Mouse (Mus musculus): Measurements from ENCODE around the gene Dcpp2. TPM values are rescaled to one million over a fixed set of nuclear protein-coding genes. Genes with fewer than 3 reads are reported as not detected.

Dcpp2 gene
- total and polyA plus RNA-seq, 3 experiments, result not detected

DNA sequence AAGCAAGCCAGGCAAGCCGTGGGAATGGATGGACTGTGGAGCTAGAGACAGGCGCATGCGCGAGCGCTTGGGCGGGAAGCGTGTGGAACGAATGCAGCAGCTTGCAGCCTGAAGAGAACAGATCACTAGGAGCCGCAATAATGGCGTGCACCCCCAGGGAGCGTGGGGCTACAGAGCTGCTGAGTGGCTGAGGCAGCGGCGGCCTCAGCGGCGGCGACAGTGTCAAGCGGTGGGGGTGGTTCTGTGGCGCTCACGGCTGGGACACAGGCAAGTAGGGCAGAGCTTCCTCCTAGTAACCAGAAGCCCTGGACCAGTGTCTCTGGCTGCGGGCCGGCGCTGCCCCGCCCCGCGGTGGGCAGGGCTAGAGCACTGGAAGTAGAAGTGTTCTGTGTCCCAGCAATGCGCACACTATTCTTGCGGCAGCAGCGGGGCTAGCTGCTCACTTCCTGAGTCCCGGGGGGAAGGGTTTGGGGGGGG, 43.9 kb downstream of the Dcpp2 start:
- peak; percentile 66 for TF ChIP-seq TBP (IDR thresholded peaks at IDR 0.05; ENCODE audit: low read depth, low read length)
- TF ChIP-seq MAX (IDR thresholded peaks at IDR 0.05; ENCODE audit: low read length), result peak; percentile 87
- peak; percentile 93; the same call in 1 of the 2 replicates for TF ChIP-seq E2F4 (IDR thresholded peaks at IDR 0.05; ENCODE audit: borderline replicate concordance, low read depth, low read length)
- no peak for TF ChIP-seq POLR2AphosphoS5 (IDR thresholded peaks at IDR 0.05; ENCODE audit: borderline replicate concordance, low read depth, low read length)
- peak; percentile 33; the same call in 1 of the 2 replicates for TF ChIP-seq NELFE (IDR thresholded peaks at IDR 0.05; ENCODE audit: low read depth, low read length)
- TF ChIP-seq USF2 (IDR thresholded peaks at IDR 0.05; ENCODE audit: borderline replicate concordance in 1 of 2, insufficient read depth in 1 of 2, low read depth in 1 of 2, low read length in 2 of 2), result no peak
- TF ChIP-seq TAL1 (IDR thresholded peaks at IDR 0.05; ENCODE audit: low read length), result no peak
- TF ChIP-seq CHD2 (IDR thresholded peaks at IDR 0.05; ENCODE audit: low read length), result no peak
- TF ChIP-seq SMC3 (IDR thresholded peaks at IDR 0.05; ENCODE audit: low read depth, low read length), result no peak
- no peak; the same call in 1 of the 2 replicates for TF ChIP-seq KAT2A (conservative IDR thresholded peaks at IDR 0.05; ENCODE audit: low read depth, low read length)
- TF ChIP-seq POLR2AphosphoS2 (IDR thresholded peaks at IDR 0.05; ENCODE audit: low read length), result peak; percentile 63; the same call in 1 of the 2 replicates
- TF ChIP-seq CHD1 (IDR thresholded peaks at IDR 0.05; ENCODE audit: low read depth, low read length), result no peak
- no peak for TF ChIP-seq ETS1 (IDR thresholded peaks at IDR 0.05; ENCODE audit: low read depth, low read length)
- TF ChIP-seq ZKSCAN1 (IDR thresholded peaks at IDR 0.05; ENCODE audit: low read depth, low read length), result no peak
- TF ChIP-seq SIN3A (IDR thresholded peaks at IDR 0.05; ENCODE audit: low read length), result peak; percentile 42
- peak; percentile 46; the same call in 1 of the 2 replicates for TF ChIP-seq ELF1 (IDR thresholded peaks at IDR 0.05; ENCODE audit: low read depth, low read length)
- peak; percentile 41; the same call in 1 of the 2 replicates for TF ChIP-seq MXI1 (IDR thresholded peaks at IDR 0.05; ENCODE audit: low read depth, low read length)
- peak; percentile 72; the same call in 1 of the 2 replicates for TF ChIP-seq MAZ (IDR thresholded peaks at IDR 0.05; ENCODE audit: low read depth, low read length)
- no peak for TF ChIP-seq MYB (IDR thresholded peaks at IDR 0.05; ENCODE audit: low read depth, low read length)
- no peak for TF ChIP-seq RAD21 (IDR thresholded peaks at IDR 0.05; ENCODE audit: low read depth, low read length)
- no peak for TF ChIP-seq CTCF (IDR thresholded peaks at IDR 0.05 in 2 of 3, conservative IDR thresholded peaks at IDR 0.05 in 1 of 3; ENCODE audit: control insufficient read depth in 1 of 3, insufficient read depth in 1 of 3, low read depth in 2 of 3, low read length in 3 of 3, poor library complexity in 1 of 3, severe bottlenecking in 1 of 3)
- TF ChIP-seq POLR2A (IDR thresholded peaks at IDR 0.05; ENCODE audit: control insufficient read depth in 1 of 2, insufficient read depth in 1 of 2, low read depth in 1 of 2, low read length in 2 of 2, poor library complexity in 1 of 2), result peak in 1 of 2 experiments; percentile 76; a peak in 2 of 4 replicates
- TF ChIP-seq GATA1 (IDR thresholded peaks at IDR 0.05; ENCODE audit: low read depth, low read length), result no peak
- peak; percentile 83 for TF ChIP-seq ZMIZ1 (IDR thresholded peaks at IDR 0.05; ENCODE audit: low read depth, low read length)
- peak; percentile 92 for TF ChIP-seq NRF1 (IDR thresholded peaks at IDR 0.05; ENCODE audit: insufficient read depth, low read depth, low read length, poor library complexity, severe bottlenecking)
- TF ChIP-seq HCFC1 (IDR thresholded peaks at IDR 0.05; ENCODE audit: low read depth, low read length), result peak; percentile 35; the same call in 1 of the 2 replicates
- Histone ChIP-seq H3K4me3 (ENCODE audit: control insufficient read depth in 1 of 2, insufficient read depth in 1 of 2, low read depth in 2 of 2, low read length in 2 of 2) (peak overlapping the region; percentile 70 to 97), H3K79me2 (ENCODE audit: control insufficient read depth, insufficient read depth, low read length, poor library complexity) (no peaks in the 10 kb centered on the region; the same call in 1 of the 2 replicates), H3K27me3 (ENCODE audit: control insufficient read depth in 1 of 2, insufficient read depth in 2 of 2, low read length in 2 of 2) (peaks cover 0 to 2% of the 10 kb centered on the region in 2 experiments; a peak in 2 of 4 replicates), H3K9ac (ENCODE audit: control insufficient read depth, low read depth, low read length, poor library complexity, severe bottlenecking) (peak overlapping the region; percentile 74), H3K27ac (ENCODE audit: control insufficient read depth, low read depth, low read length) (peak overlapping the region; percentile 83), H3K9me3 (replicated peaks; ENCODE audit: insufficient read depth, low read length) (no peaks in the 10 kb centered on the region), H3K4me1 (ENCODE audit: control insufficient read depth in 1 of 2, insufficient read depth in 2 of 2, low read length in 2 of 2) (peaks cover 2 to 6% of the 10 kb centered on the region in 2 experiments), H3K36me3 (ENCODE audit: control insufficient read depth in 1 of 2, insufficient read depth in 2 of 2, low read length in 2 of 2) (peaks cover 0 to 2% of the 10 kb centered on the region in 2 experiments; a peak in 1 of 4 replicates)
- peak; percentile 96 for DNase-seq (ENCODE audit: low read depth, low spot score)
